Comparison of ENCODE assay signal across 10 mouse cellular contexts in the genomic region with DNA sequence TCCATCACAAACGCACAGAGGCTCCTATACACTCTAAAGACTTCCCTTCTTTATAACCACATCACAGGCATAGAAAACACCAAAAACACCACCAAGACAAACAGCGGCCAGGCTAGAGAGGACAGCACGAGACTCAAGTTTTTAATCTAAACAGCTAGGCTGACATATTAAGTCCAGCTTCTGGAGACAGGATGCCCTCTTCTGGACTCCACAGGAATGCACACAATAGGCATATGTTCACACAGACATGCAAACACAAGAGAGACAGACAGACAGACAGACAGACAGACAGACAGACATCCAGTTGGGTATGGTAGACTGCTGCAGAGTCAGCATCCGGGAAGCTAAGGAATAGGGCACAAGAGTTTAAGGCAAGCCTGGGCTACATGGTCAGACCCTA. TPM values are rescaled to one million over a fixed set of nuclear protein-coding genes. Genes with fewer than 3 reads are reported as not detected.
DNase-seq lines count a peak whose midpoint lies in the region; ATAC-seq and TF ChIP-seq lines count a peak whose summit lies in the region.
"Had no signal": no experiment of that assay in that cellular context is flagged by ENCODE, and none has a peak within 500 bp of the region (broad histone marks: within the 10 kb centered on the region; RNA-seq: fewer than 3 reads in every experiment).

No protein-coding gene starts in this region.

- TF ChIP-seq EP300 in lung, postnatal 0 days (IDR thresholded peaks at IDR 0.05) = no peak

- no peaks in the 10 kb centered on the region for H3K9me3 ChIP-seq in hindbrain, embryonic 11.5 days (ENCODE audit: control insufficient read depth, low read length)
- H3K9me3 ChIP-seq in hindbrain, embryonic 12.5 days (replicated peaks) = no peaks in the 10 kb centered on the region
- H3K9me3 ChIP-seq in lung, postnatal 0 days (ENCODE audit: low read length) = no peaks in the 10 kb centered on the region
- H3K9me3 ChIP-seq: limb, embryonic 15.5 days had no signal

- H3K4me3 ChIP-seq in hindbrain, embryonic 11.5 days (ENCODE audit: low read depth, low read length) = no peak overlapping the region
- H3K4me3 ChIP-seq in hindbrain, embryonic 12.5 days = no peak overlapping the region
- no peak overlapping the region for H3K4me3 ChIP-seq in lung, postnatal 0 days (ENCODE audit: low read depth, low read length)
- H3K4me3 ChIP-seq: limb, embryonic 15.5 days had no signal

- H3K36me3 ChIP-seq in hindbrain, embryonic 11.5 days (ENCODE audit: control insufficient read depth, insufficient read depth, low read length) = peaks cover 9% of the 10 kb centered on the region; the same call in 1 of the 2 replicates
- H3K36me3 ChIP-seq in hindbrain, embryonic 12.5 days = peaks cover 68% of the 10 kb centered on the region
- peaks cover 26% of the 10 kb centered on the region for H3K36me3 ChIP-seq in lung, postnatal 0 days (ENCODE audit: insufficient read depth, low read length)

- no peaks in the 10 kb centered on the region for H3K27me3 ChIP-seq in hindbrain, embryonic 11.5 days (ENCODE audit: control insufficient read depth, insufficient read depth, low read length)
- H3K27me3 ChIP-seq in hindbrain, embryonic 12.5 days = no peaks in the 10 kb centered on the region
- no peaks in the 10 kb centered on the region for H3K27me3 ChIP-seq in lung, postnatal 0 days (replicated peaks; ENCODE audit: insufficient read depth, low read length)
- H3K27me3 ChIP-seq: limb, embryonic 15.5 days had no signal

- H3K9ac ChIP-seq in hindbrain, embryonic 11.5 days (ENCODE audit: low read depth, low read length) = no peak overlapping the region
- H3K9ac ChIP-seq in hindbrain, embryonic 12.5 days = no peak overlapping the region
- H3K9ac ChIP-seq in lung, postnatal 0 days (replicated peaks; ENCODE audit: low read depth) = no peak overlapping the region
- H3K9ac ChIP-seq: limb, embryonic 15.5 days had no signal

- peak; percentile 46 for TF ChIP-seq CTCF in lung, postnatal 0 days (IDR thresholded peaks at IDR 0.05)

- no peaks in the 10 kb centered on the region for H3K4me1 ChIP-seq in hindbrain, embryonic 11.5 days (replicated peaks; ENCODE audit: control insufficient read depth, insufficient read depth, low read length)
- no peaks in the 10 kb centered on the region for H3K4me1 ChIP-seq in hindbrain, embryonic 12.5 days
- H3K4me1 ChIP-seq in lung, postnatal 0 days (ENCODE audit: insufficient read depth, low read depth, low read length) = no peaks in the 10 kb centered on the region
- H3K4me1 ChIP-seq: limb, embryonic 15.5 days had no signal

- ATAC-seq in hindbrain, embryonic 11.5 days (ENCODE audit: low FRiP score) = no peak
- ATAC-seq in hindbrain, embryonic 12.5 days (ENCODE audit: low FRiP score) = no peak
- no peak for ATAC-seq in lung, postnatal 0 days

- H3K27ac ChIP-seq in hindbrain, embryonic 11.5 days (ENCODE audit: low read depth, low read length) = no peak overlapping the region
- H3K27ac ChIP-seq in hindbrain, embryonic 12.5 days = no peak overlapping the region
- H3K27ac ChIP-seq in lung, postnatal 0 days (ENCODE audit: low read length) = no peak overlapping the region
- H3K27ac ChIP-seq: limb, embryonic 15.5 days had no signal

- peak; percentile 17 for DNase-seq in hindbrain, embryonic 11.5 days (ENCODE audit: low spot score)
- DNase-seq in lung, postnatal 0 days (ENCODE audit: low spot score) = no peak
- DNase-seq in lung, adult 18-20 months = no peak
- peak; percentile 15 for DNase-seq in NIH3T3 (ENCODE audit: low read depth)
- peak; percentile 6 for DNase-seq in mesoderm, embryonic 11.5 days (ENCODE audit: low read depth, low spot score)
- no peak for DNase-seq in urinary bladder, adult 18-20 months (ENCODE audit: low spot score in 2 of 2)
- DNase-seq: heart, postnatal 4 days; lung, postnatal 4 days had no signal

- H3K4me2 ChIP-seq in hindbrain, embryonic 11.5 days (replicated peaks; ENCODE audit: low read depth, low read length) = no peak overlapping the region
- H3K4me2 ChIP-seq in hindbrain, embryonic 12.5 days (replicated peaks) = no peak overlapping the region
- H3K4me2 ChIP-seq in lung, postnatal 0 days (replicated peaks; ENCODE audit: low read depth, low read length) = no peak overlapping the region
- H3K4me2 ChIP-seq: limb, embryonic 15.5 days had no signal

- WGBS in hindbrain, embryonic 11.5 days = 88% methylated on average over 4 of the region's 4 CpGs
- 88% methylated on average over 4 of the region's 4 CpGs for WGBS in hindbrain, embryonic 12.5 days
- WGBS in lung, postnatal 0 days = 78% methylated on average over 4 of the region's 4 CpGs

RNA-seq across cellular contexts. Expression of gene Cog3, which starts 40.7 kb away (rescaled TPM):
- polyA plus RNA-seq in hindbrain, embryonic 11.5 days (2014; fragmentation: Nextera tagmentation; extraction: Ambion mirVana) = 23.2 and 28.2 TPM in 2 replicates
- 23.9 and 24.8 TPM in 2 replicates for polyA plus RNA-seq in hindbrain, embryonic 12.5 days (2016; fragmentation: Nextera tagmentation; extraction: Ambion mirVana)
- polyA plus RNA-seq in lung, postnatal 0 days (2015; fragmentation: Nextera tagmentation; extraction: Ambion mirVana) = 12.8 and 13.4 TPM in 2 replicates

Comparison
In these comparisons a context has a peak if more than half of its experiments do, and no peak if none do; other contexts are left out.
1. DNase-seq: peak in hindbrain, embryonic 11.5 days (single experiment), NIH3T3 (single experiment) and mesoderm, embryonic 11.5 days (single experiment); none in lung, postnatal 0 days (single experiment), lung, adult 18-20 months (0 of 2) and urinary bladder, adult 18-20 months (0 of 2).